Mouse (Mus musculus): Measurements from ENCODE around the gene Runx1.

DNA sequence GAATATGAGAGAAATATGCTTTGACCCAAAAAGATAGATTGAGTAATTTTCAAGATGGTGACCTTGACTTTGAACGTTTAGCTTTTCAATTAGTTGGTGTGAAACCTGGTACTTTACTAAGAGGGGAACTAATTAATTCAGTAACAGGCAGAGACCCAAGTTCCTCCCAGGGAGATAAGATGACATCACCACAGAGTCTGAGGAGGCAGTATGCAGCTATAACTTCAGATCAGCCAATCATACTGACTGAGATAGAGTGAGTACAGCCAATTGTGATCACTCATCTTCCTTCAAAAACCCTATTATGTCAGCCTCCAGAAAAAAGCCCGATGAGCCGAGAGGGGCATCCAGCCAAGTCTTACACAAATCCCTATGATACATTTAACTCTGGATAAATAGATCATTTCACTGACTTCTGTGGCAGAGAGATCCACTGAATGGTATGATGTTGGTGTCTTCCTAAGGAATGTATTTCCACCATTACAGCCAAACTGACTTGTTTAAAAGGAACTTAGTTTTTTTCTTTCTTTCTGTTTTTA lies 21.9 kb upstream of the Runx1 start:
- no peak for TF ChIP-seq CTCF (IDR thresholded peaks at IDR 0.05; ENCODE audit: control insufficient read depth, insufficient read depth, low read length)
- TF ChIP-seq POLR2A (IDR thresholded peaks at IDR 0.05; ENCODE audit: borderline replicate concordance, control insufficient read depth, low read depth, low read length): no peak
